Mouse (Mus musculus) left cerebral cortex, postnatal 25 days (tissue): ENCODE data around the gene Rtn4r. TPM values are rescaled to one million over a fixed set of nuclear protein-coding genes. Genes with fewer than 3 reads are reported as not detected.
"Not testable (repeated sequence)": the region's sequence is repeated elsewhere in the genome, so short reads cannot be mapped to it uniquely, and the experiment has no call there.

Source experiments
- DNase-seq, 2 experiments: peaks; one replicate each; pipeline ENCODE4 v3.0.0; 2022; ENCODE audit warnings: low spot score in 2 of 2, mixed read lengths in 1 of 2
- intact Hi-C: fragments of 180-260 bp; cut with DNase I; formaldehyde crosslinking; loops from one replicate; pipeline ENCODE4 v1.15.1; 2025
- microRNA-seq, 2 experiments: library from miRNA; unstranded; fragments of <30 nt; microRNA quantifications; one replicate each; pipeline ENCODE4 v1.2.0; 2022
- total RNA-seq, 2 experiments: library from RNA; stranded (reverse); gene quantifications; 2 replicates each; pipeline ENCODE4 v1.2.3; 2021

Gene Rtn4r
- total RNA-seq, 2 experiments from 2014 or later: 119 to 138 TPM

DNA sequence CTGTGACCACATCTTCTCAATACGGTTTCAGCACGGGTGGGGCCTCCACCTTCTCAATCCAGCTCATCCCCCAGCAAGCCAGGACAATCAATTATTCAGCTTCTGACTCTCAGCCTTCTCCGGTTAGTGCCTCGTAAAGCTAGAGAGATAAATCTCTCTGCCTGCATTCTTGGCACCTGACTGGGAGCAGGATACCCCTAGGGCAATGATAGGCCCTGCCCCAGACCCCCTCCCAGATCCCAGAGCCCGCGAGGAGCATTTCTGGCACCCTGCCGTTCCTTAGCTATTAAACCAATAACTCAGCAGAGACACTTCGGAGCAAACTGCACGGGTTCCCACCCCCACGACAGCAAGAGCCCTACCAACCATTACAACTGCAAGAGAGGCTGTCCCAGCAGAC lies 54.0 kb downstream of the Rtn4r start:
- intact Hi-C loops: no loop called here
- DNase-seq: no peak

GRCm38 (mm10) chr16:18182766-18183165 lies 55.3 kb downstream of the Rtn4r start:
- intact Hi-C loops: no loop called here
- DNase-seq: no peak

GRCm38 (mm10) chr16:18185715-18186449 lies 58.4 kb downstream of the Rtn4r start:
- intact Hi-C loops: no loop called here
- DNase-seq: no peak

DNA sequence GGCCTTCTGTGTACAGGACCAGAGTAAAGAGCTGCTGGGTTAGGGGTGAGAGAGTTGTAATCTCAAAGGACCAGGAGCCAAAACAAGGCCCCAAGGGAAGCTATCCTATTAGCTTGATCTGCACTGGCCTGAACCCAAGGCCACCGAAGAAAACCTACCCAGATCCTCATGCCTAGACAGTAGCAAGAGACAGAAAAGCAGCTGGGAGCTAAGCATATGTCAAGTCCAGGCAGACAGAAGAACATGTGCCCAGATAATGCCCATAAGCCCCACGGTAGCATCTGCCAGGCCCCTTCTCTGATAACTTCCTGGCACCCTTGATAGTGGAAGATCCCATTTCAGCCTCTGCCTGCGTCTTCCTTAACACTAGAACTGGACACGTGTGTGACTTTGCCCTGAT lies 59.4 kb downstream of the Rtn4r start:
- no peak for DNase-seq
- intact Hi-C loops: no loop called here

DNA sequence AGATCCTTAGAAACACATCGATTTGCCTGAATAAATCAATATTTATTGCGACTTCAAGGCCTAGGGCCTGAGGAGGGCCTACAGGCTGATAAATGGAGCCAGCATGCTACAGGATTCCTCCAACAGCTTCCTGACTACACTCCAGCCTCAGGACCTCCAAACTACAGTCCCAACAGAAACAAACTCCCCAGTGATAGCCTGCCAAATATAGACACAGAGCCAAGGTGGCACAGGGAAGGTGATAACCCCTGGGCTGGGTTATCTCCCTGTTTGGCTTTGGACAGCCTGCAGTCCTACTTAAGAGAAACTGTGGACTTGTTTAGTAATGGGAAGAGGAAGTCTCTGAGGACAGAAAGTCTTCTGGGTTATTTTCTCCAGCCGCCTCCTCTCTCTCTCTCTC lies 59.8 kb downstream of the Rtn4r start:
- DNase-seq: no peak
- intact Hi-C loops: no loop called here

DNA sequence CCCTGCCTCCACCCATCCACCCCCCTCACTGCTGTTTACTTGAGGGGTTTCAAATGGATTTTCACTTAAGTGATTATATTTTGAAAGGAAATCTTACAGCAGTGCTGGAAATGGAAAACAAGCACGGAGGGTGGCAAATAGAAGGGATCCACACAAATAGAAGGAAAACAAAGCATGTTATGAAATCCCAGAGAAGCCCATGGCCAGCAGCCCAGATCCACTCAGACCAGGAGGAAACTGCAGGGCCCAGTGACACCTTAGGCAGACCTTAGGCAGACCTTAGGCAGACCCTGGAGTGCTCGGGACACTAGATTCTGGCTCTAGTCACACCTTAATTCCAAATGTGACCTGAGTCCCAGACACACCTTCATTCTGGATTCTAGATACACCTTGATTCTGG lies 63.6 kb downstream of the Rtn4r start:
- DNase-seq: no peak
- intact Hi-C loops: no loop called here

- peak; percentile 36 to 64 for DNase-seq
- intact Hi-C loops: no loop called here
Measured at GRCm38 (mm10) chr16:18194208-18194985, 67.0 kb downstream of the Rtn4r start.

DNA sequence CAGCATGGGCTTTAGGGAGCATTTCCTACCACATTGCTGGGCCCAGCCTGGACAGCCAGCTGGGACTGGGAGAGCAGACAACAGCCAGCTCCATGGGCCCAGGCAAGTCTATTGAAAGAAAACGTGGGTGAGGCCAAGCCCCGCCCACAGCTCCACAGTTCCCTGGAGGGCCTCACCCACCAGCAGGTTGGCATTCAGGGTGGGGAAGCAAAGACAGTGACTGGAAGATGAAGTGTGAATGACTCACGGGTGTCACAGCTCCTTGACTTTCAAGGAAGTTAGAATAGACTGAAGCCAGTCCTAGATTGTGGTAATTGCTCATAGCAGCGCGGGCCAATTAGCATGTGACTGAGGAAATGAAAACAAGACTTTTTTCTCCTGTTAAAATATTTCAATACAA lies 67.6 kb downstream of the Rtn4r start:
- DNase-seq: peak; percentile 75 to 96
- intact Hi-C loops: loop anchor here (1.0 kb wide), 2 partner anchors 22 to 41 kb away; no protein-coding TSS in a partner anchor

DNA sequence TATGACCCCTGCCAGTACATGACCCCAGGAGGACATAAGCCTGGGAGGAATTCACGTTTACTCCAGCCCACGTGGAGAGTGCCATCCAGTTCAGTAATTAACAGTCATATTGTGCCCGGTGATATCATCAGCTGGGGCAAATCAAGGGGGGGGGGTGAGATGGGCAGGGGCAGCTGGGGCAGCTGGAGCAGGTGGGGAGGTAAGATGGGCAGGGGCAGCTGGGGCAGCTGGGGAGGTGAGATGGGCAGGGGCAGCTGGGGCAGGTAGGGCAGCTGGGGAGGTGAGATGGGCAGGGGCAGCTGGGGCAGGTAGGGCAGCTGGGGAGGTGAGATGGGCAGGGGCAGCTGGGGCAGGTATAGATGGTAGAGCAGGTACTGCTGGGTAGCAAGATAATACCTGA lies 68.1 kb downstream of the Rtn4r start:
- not testable (repeated sequence) for DNase-seq
- intact Hi-C loops: loop anchor here (1.0 kb wide), 2 partner anchors 22 to 41 kb away; no protein-coding TSS in a partner anchor

GRCm38 (mm10) chr16:18197881-18198280 lies 70.4 kb downstream of the Rtn4r start:
- DNase-seq: peak in 1 of 2 experiments; percentile 18
- intact Hi-C loops: no loop called here

DNA sequence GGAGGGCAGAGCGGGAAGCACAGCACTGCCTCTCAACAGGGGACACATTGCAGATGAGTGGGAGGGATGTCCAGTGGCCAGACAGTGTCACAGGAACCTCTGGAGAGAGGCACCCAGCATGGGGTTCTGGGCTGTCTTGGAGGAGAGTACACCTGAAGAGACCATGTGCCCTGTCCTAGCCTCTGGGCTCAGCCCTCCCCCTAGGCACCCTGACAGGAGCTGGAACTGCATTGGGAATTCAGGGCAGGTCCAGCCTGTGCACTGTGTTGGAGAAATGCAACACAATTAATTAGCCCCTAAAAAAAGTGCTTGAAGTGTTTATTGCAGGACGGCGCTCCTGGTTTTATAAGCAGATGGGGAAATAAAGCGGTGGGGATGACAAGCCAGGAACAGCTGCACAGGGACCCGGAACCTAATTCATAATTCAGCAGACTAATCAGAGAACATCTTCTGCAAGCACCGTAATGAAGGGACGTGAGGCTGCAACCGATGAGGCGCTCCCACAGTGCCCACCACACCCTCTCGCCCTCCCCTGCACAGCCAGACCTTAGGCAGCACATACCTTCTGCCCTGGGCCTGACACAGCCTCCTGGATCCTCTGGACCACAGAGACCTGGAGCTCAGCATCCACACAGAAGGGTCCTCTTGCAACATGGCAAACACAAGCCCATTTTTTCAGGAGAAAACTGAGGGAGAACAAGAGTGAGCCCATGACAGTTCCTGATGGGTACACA lies 71.1 kb downstream of the Rtn4r start:
- intact Hi-C loops: no loop called here
- no peak for DNase-seq

- no peak for DNase-seq
- intact Hi-C loops: no loop called here
Measured at GRCm38 (mm10) chr16:18200062-18200461, 72.6 kb downstream of the Rtn4r start.

GRCm38 (mm10) chr16:18201620-18202019 lies 74.2 kb downstream of the Rtn4r start:
- intact Hi-C loops: no loop called here
- no peak for DNase-seq

Small RNA genes lying within 50 kb of the gene (microRNA-seq; reads per million reads assigned to microRNA genes)
- 0 reads per million in 2 experiments for gene Mir6366

Other genes starting within 250 kb of the Rtn4r start
- 1 to 10 TPM; 1.9 to 2.9 TPM for gene Gm20518, start 236.0 kb upstream of the Rtn4r start, total RNA-seq
- under 1 TPM in 1 of 2 experiments, not detected in 1; 0.09 TPM for gene Tssk1, start 233.4 kb upstream of the Rtn4r start, total RNA-seq
- gene Dgcr2, start 229.1 kb upstream of the Rtn4r start, total RNA-seq: 100 to 1,000 TPM in 1 of 2 experiments, 10 to 100 TPM in 1; 98.0 to 102 TPM
- gene Tssk2, start 229.0 kb upstream of the Rtn4r start, total RNA-seq: not detected
- gene Ess2, start 216.3 kb upstream of the Rtn4r start, total RNA-seq: 10 to 100 TPM; 28.7 to 30.1 TPM
- gene Gsc2, start 212.6 kb upstream of the Rtn4r start, total RNA-seq: not detected
- gene Slc25a1, start 199.4 kb upstream of the Rtn4r start, total RNA-seq: 10 to 100 TPM; 39.5 to 46.0 TPM
- not detected for gene Vpreb2, start 147.2 kb upstream of the Rtn4r start, total RNA-seq
- 10 to 100 TPM; 82.6 to 91.8 TPM for gene Dgcr6, start 74.8 kb upstream of the Rtn4r start, total RNA-seq
- 10 to 100 TPM; 34.1 to 36.7 TPM for gene Prodh, start 37.4 kb upstream of the Rtn4r start, total RNA-seq
- gene Ccdc188, start 90.2 kb downstream of the Rtn4r start, total RNA-seq: not detected
- gene Zdhhc8, start 107.5 kb downstream of the Rtn4r start, total RNA-seq: 100 to 1,000 TPM; 140 to 144 TPM
- 10 to 100 TPM; 48.0 to 52.9 TPM for gene Trmt2a, start 121.0 kb downstream of the Rtn4r start, total RNA-seq
- gene Ranbp1, start 121.1 kb downstream of the Rtn4r start, total RNA-seq: 10 to 100 TPM; 84.7 to 92.5 TPM
- 1 to 10 TPM in 1 of 2 experiments, not detected in 1; 1.5 TPM for gene Gm49776, start 130.7 kb downstream of the Rtn4r start, total RNA-seq
- gene Dgcr8, start 161.6 kb downstream of the Rtn4r start, total RNA-seq: 10 to 100 TPM; 40.7 to 41.0 TPM
- 100 to 1,000 TPM; 145 to 159 TPM for gene Tango2, start 220.5 kb downstream of the Rtn4r start, total RNA-seq
- 10 to 100 TPM; 42.8 to 43.1 TPM for gene Arvcf, start 220.5 kb downstream of the Rtn4r start, total RNA-seq